Mouse (Mus musculus): ENCODE measurements around the gene Spic. TPM values are rescaled to one million over a fixed set of nuclear protein-coding genes. Genes with fewer than 3 reads are reported as not detected.

Spic gene
- polyA plus RNA-seq, 1 experiment, result not detected

- H3K27ac ChIP-seq (ENCODE audit: insufficient read depth, low read depth, low read length), result no peak overlapping the region
- TF ChIP-seq CTCF (IDR thresholded peaks at IDR 0.05; ENCODE audit: insufficient read depth, low read depth, low read length) (no peak), POLR2A (IDR thresholded peaks at IDR 0.05; ENCODE audit: insufficient read depth, low read depth, low read length) (no peak)
- 60% methylated on average over 13 of the region's 13 CpGs for WGBS
- no peak overlapping the region for H3K4me3 ChIP-seq (ENCODE audit: insufficient read depth, low read depth, low read length)
- H3K4me1 ChIP-seq (ENCODE audit: control insufficient read depth, insufficient read depth, low read length), result no peaks in the 10 kb centered on the region
These were observed 32.4 kb upstream of the Spic start for GRCm38 (mm10) chr10:88716986-88717755.

GRCm38 (mm10) chr10:88715621-88716020 is 30.8 kb upstream of the Spic start:
- H3K27ac ChIP-seq (ENCODE audit: insufficient read depth, low read depth, low read length), result no peak overlapping the region
- no peak for TF ChIP-seq CTCF (IDR thresholded peaks at IDR 0.05; ENCODE audit: insufficient read depth, low read depth, low read length)
- TF ChIP-seq POLR2A (IDR thresholded peaks at IDR 0.05; ENCODE audit: insufficient read depth, low read depth, low read length), result no peak
- 66% methylated on average over 6 of the region's 6 CpGs for WGBS
- H3K4me3 ChIP-seq (ENCODE audit: insufficient read depth, low read depth, low read length), result no peak overlapping the region
- no peaks in the 10 kb centered on the region for H3K4me1 ChIP-seq (ENCODE audit: control insufficient read depth, insufficient read depth, low read length)

- H3K4me1 ChIP-seq (ENCODE audit: control insufficient read depth, insufficient read depth, low read length), result no peaks in the 10 kb centered on the region
- no peak for TF ChIP-seq POLR2A (IDR thresholded peaks at IDR 0.05; ENCODE audit: insufficient read depth, low read depth, low read length)
- WGBS, result 83% methylated on average over 4 of the region's 4 CpGs
- H3K4me3 ChIP-seq (ENCODE audit: insufficient read depth, low read depth, low read length), result no peak overlapping the region
- no peak overlapping the region for H3K27ac ChIP-seq (ENCODE audit: insufficient read depth, low read depth, low read length)
These were observed 29.9 kb upstream of the Spic start for GRCm38 (mm10) chr10:88714744-88715143.

GRCm38 (mm10) chr10:88712359-88712758 is 27.5 kb upstream of the Spic start:
- TF ChIP-seq POLR2A (IDR thresholded peaks at IDR 0.05; ENCODE audit: insufficient read depth, low read depth, low read length) (no peak), CTCF (IDR thresholded peaks at IDR 0.05; ENCODE audit: insufficient read depth, low read depth, low read length) (no peak)
- H3K4me1 ChIP-seq (ENCODE audit: control insufficient read depth, insufficient read depth, low read length), result no peaks in the 10 kb centered on the region
- no peak overlapping the region for H3K27ac ChIP-seq (ENCODE audit: insufficient read depth, low read depth, low read length)
- no peak overlapping the region for H3K4me3 ChIP-seq (ENCODE audit: insufficient read depth, low read depth, low read length)
- WGBS, result 69% methylated on average over 6 of the region's 6 CpGs

GRCm38 (mm10) chr10:88708671-88709523 is 24.1 kb upstream of the Spic start:
- TF ChIP-seq CTCF (IDR thresholded peaks at IDR 0.05; ENCODE audit: insufficient read depth, low read depth, low read length), result no peak
- TF ChIP-seq POLR2A (IDR thresholded peaks at IDR 0.05; ENCODE audit: insufficient read depth, low read depth, low read length), result no peak
- H3K4me1 ChIP-seq (ENCODE audit: control insufficient read depth, insufficient read depth, low read length), result no peaks in the 10 kb centered on the region
- WGBS, result 41% methylated on average over 10 of the region's 10 CpGs
- no peak overlapping the region for H3K27ac ChIP-seq (ENCODE audit: insufficient read depth, low read depth, low read length)
- no peak overlapping the region for H3K4me3 ChIP-seq (ENCODE audit: insufficient read depth, low read depth, low read length)

GRCm38 (mm10) chr10:88700938-88701337 is 16.1 kb upstream of the Spic start:
- TF ChIP-seq POLR2A (IDR thresholded peaks at IDR 0.05; ENCODE audit: insufficient read depth, low read depth, low read length) (no peak), CTCF (IDR thresholded peaks at IDR 0.05; ENCODE audit: insufficient read depth, low read depth, low read length) (no peak)
- H3K27ac ChIP-seq (ENCODE audit: insufficient read depth, low read depth, low read length), result no peak overlapping the region
- WGBS, result 78% methylated on average over 6 of the region's 6 CpGs

GRCm38 (mm10) chr10:88682904-88683563 is 1.8 kb downstream of the Spic start:
- TF ChIP-seq POLR2A (IDR thresholded peaks at IDR 0.05; ENCODE audit: insufficient read depth, low read depth, low read length), result no peak
- TF ChIP-seq CTCF (IDR thresholded peaks at IDR 0.05; ENCODE audit: insufficient read depth, low read depth, low read length), result no peak
- Histone ChIP-seq H3K4me3 (ENCODE audit: insufficient read depth, low read depth, low read length) (no peak overlapping the region), H3K27ac (ENCODE audit: insufficient read depth, low read depth, low read length) (no peak overlapping the region), H3K4me1 (ENCODE audit: control insufficient read depth, insufficient read depth, low read length) (no peaks in the 10 kb centered on the region)
- 24% methylated on average over 4 of the region's 4 CpGs for WGBS

More at GRCm38 (mm10) chr10:88700938-88701337, 16.1 kb upstream of the Spic start:
- no peaks in the 10 kb centered on the region for H3K4me1 ChIP-seq (ENCODE audit: control insufficient read depth, insufficient read depth, low read length)
- no peak overlapping the region for H3K4me3 ChIP-seq (ENCODE audit: insufficient read depth, low read depth, low read length)

GRCm38 (mm10) chr10:88672825-88673224 is 12.0 kb downstream of the Spic start:
- no peak for TF ChIP-seq CTCF (IDR thresholded peaks at IDR 0.05; ENCODE audit: insufficient read depth, low read depth, low read length)
- TF ChIP-seq POLR2A (IDR thresholded peaks at IDR 0.05; ENCODE audit: insufficient read depth, low read depth, low read length), result no peak
- Histone ChIP-seq H3K4me3 (ENCODE audit: insufficient read depth, low read depth, low read length) (no peak overlapping the region), H3K4me1 (ENCODE audit: control insufficient read depth, insufficient read depth, low read length) (no peaks in the 10 kb centered on the region), H3K27ac (ENCODE audit: insufficient read depth, low read depth, low read length) (no peak overlapping the region)
- WGBS, result 97% methylated on average over 7 of the region's 7 CpGs

- H3K27ac ChIP-seq (ENCODE audit: insufficient read depth, low read depth, low read length), result no peak overlapping the region
- 99% methylated on average over 6 of the region's 6 CpGs for WGBS
- no peak overlapping the region for H3K4me3 ChIP-seq (ENCODE audit: insufficient read depth, low read depth, low read length)
- TF ChIP-seq POLR2A (IDR thresholded peaks at IDR 0.05; ENCODE audit: insufficient read depth, low read depth, low read length) (no peak), CTCF (IDR thresholded peaks at IDR 0.05; ENCODE audit: insufficient read depth, low read depth, low read length) (no peak)
- H3K4me1 ChIP-seq (ENCODE audit: control insufficient read depth, insufficient read depth, low read length), result no peaks in the 10 kb centered on the region
These were observed 12.7 kb downstream of the Spic start for GRCm38 (mm10) chr10:88672123-88672522.
